Mouse (Mus musculus) A20 (cell line): ENCODE data around the gene Lrrc75a.

Experiments
- DNase-seq: peaks from one replicate; pipeline ENCODE4 v3.0.0-alpha.2; 2011; ENCODE audit warnings: low read depth, low spot score

The Lrrc75a gene

GRCm38 (mm10) chr11:62621586-62622283, 26.6 kb downstream of the Lrrc75a start:
- DNase-seq, result peak; percentile 29

GRCm38 (mm10) chr11:62621079-62621478, 27.2 kb downstream of the Lrrc75a start:
- peak; percentile 56 for DNase-seq

- DNase-seq, result no peak
Observed at GRCm38 (mm10) chr11:62615456-62615855, 32.9 kb downstream of the Lrrc75a start.

- no peak for DNase-seq
Observed at GRCm38 (mm10) chr11:62614876-62615410, 33.4 kb downstream of the Lrrc75a start.

- DNase-seq, result peak; percentile 88
Observed at GRCm38 (mm10) chr11:62613657-62614365, 34.5 kb downstream of the Lrrc75a start.

GRCm38 (mm10) chr11:62612604-62613003, 35.7 kb downstream of the Lrrc75a start:
- no peak for DNase-seq

GRCm38 (mm10) chr11:62610304-62610703, 38.0 kb downstream of the Lrrc75a start:
- DNase-seq, result no peak

GRCm38 (mm10) chr11:62608826-62609675, 39.3 kb downstream of the Lrrc75a start:
- peak; percentile 26 for DNase-seq

GRCm38 (mm10) chr11:62607952-62608201, 40.4 kb downstream of the Lrrc75a start:
- no peak for DNase-seq

GRCm38 (mm10) chr11:62607170-62607951, 41.0 kb downstream of the Lrrc75a start:
- peak; percentile 38 for DNase-seq

- peak; percentile 53 for DNase-seq
Observed at GRCm38 (mm10) chr11:62606299-62607169, 41.8 kb downstream of the Lrrc75a start.

- peak; percentile 39 for DNase-seq
Observed at GRCm38 (mm10) chr11:62605619-62606298, 42.6 kb downstream of the Lrrc75a start.

GRCm38 (mm10) chr11:62604886-62605618, 43.3 kb downstream of the Lrrc75a start:
- DNase-seq, result peak; percentile 27

GRCm38 (mm10) chr11:62604123-62604706, 44.1 kb downstream of the Lrrc75a start:
- DNase-seq, result no peak

GRCm38 (mm10) chr11:62603312-62604056, 44.8 kb downstream of the Lrrc75a start:
- peak; percentile 60 for DNase-seq

GRCm38 (mm10) chr11:62602619-62603311, 45.6 kb downstream of the Lrrc75a start:
- DNase-seq, result peak; percentile 99
